Mouse (Mus musculus): ENCODE results near the gene Prl2a1.
"Not testable (repeated sequence)": the region's sequence is repeated elsewhere in the genome, so short reads cannot be mapped to it uniquely, and the experiment has no call there.

Prl2a1 gene

GRCm38 (mm10) chr13:27801354-27801753 lies at the start of gene Prl2a1:
Gene Prl2a1 (plus strand): TSS chr13:27801654.
- DNase-seq (ENCODE audit: low spot score in 2 of 2) = no peak

- DNase-seq (ENCODE audit: low spot score in 2 of 2) = not testable (repeated sequence)
Observed at GRCm38 (mm10) chr13:27780704-27781103, 20.8 kb upstream of the Prl2a1 start, which contains the start of gene Prl7c1. Gene Prl7c1 (minus strand): TSS chr13:27780804.

- no peak for DNase-seq (ENCODE audit: low spot score in 2 of 2)
Observed at GRCm38 (mm10) chr13:27799303-27799702, 2.2 kb upstream of the Prl2a1 start.

GRCm38 (mm10) chr13:27802765-27803164 lies 1.3 kb downstream of the Prl2a1 start:
- DNase-seq (ENCODE audit: low spot score in 2 of 2) = no peak

GRCm38 (mm10) chr13:27849042-27849441 lies 47.6 kb downstream of the Prl2a1 start, which contains the start of gene Prl2c1:
Gene Prl2c1 (plus strand): TSS chr13:27849342.
- no peak for DNase-seq (ENCODE audit: low spot score in 2 of 2)

Measured in cerebellum, postnatal 4 days (tissue).